In genomic region chr9:34983513-34984462, GRCm38 (mm10) we compare ENCODE assay signal across 8 mouse cellular contexts.
DNase-seq lines count a peak whose midpoint lies in the region; ATAC-seq lines count a peak whose summit lies in the region.

No protein-coding gene starts in this region.

- H3K4me1 ChIP-seq in stomach, embryonic 16.5 days (ENCODE audit: control insufficient read depth, insufficient read depth, low read length): 0 out of 2 replicates have a peak, but pooled peaks cover 4% of the 10 kb centered on the region

- H3K9ac ChIP-seq in stomach, embryonic 16.5 days (ENCODE audit: low read length): no peak overlapping the region

- 0 out of 2 replicates have a peak, but pooled peaks cover 5% of the 10 kb centered on the region for H3K9me3 ChIP-seq in stomach, embryonic 16.5 days (replicated peaks; ENCODE audit: control insufficient read depth, low read length)

- H3K27ac ChIP-seq in stomach, embryonic 16.5 days (ENCODE audit: low read length): no peak overlapping the region

- H3K4me3 ChIP-seq in stomach, embryonic 16.5 days (replicated peaks; ENCODE audit: low read length): no peak overlapping the region

- no peaks in the 10 kb centered on the region for H3K36me3 ChIP-seq in stomach, embryonic 16.5 days (ENCODE audit: control insufficient read depth, insufficient read depth, low read length)

- WGBS in stomach, embryonic 16.5 days: 32% methylated on average over 12 of the region's 12 CpGs

- peaks cover 11% of the 10 kb centered on the region; the same call in 1 of the 2 replicates for H3K27me3 ChIP-seq in stomach, embryonic 16.5 days (ENCODE audit: control insufficient read depth, insufficient read depth, low read length)

- DNase-seq in cerebellum, postnatal 14 days: peak; percentile 49 to 58
- no peak for DNase-seq in cerebellum, adult 11 months
- peak; percentile 45 for DNase-seq in A20 (ENCODE audit: low read depth, low spot score)
- peak; percentile 87 for DNase-seq in brain, adult 2 months (ENCODE audit: low read depth, low spot score)
- DNase-seq in heart, adult 18-20 months: peak; percentile 44 to 64
- DNase-seq in kidney, adult 11 months: peak; percentile 23

- 0 out of 2 replicates have a peak overlapping the region, but pooled peaks have one; percentile 12 for H3K4me2 ChIP-seq in stomach, embryonic 16.5 days (ENCODE audit: low read depth, low read length)

- ATAC-seq in megakaryocyte, adult 5-6 weeks (ENCODE audit: poor library complexity, severe bottlenecking): peak; percentile 88
- peak; percentile 38; the same call in 1 of the 2 replicates for ATAC-seq in stomach, embryonic 16.5 days (ENCODE audit: insufficient read depth, low FRiP score)
